Mouse (Mus musculus) hindbrain, embryonic 14.5 days (tissue): ENCODE results near the gene Krtap5-3. TPM values are rescaled to one million over a fixed set of nuclear protein-coding genes. Genes with fewer than 3 reads are reported as not detected.
A peak's percentile ranks its signal among the peaks of the same experiment; 100 is the strongest.

ENCODE experiments used
- ATAC-seq: fragments of 200-750 bp; cut with Nextera tagmentation; 2 replicates; pipeline ENCODE4 v1.8.0; 2017; ENCODE audit warnings: moderate number of reproducible peaks, mild to moderate bottlenecking, moderate TSS enrichment, moderate library complexity; ENCODE audit not compliant: low FRiP score
- DNase-seq: peaks from one replicate; pipeline ENCODE4 v3.0.0-alpha.2; 2015; ENCODE audit warnings: low spot score
- H3K27ac ChIP-seq: fragments of 300-500 bp; sonication (generic); 2 replicates; pipeline ENCODE4 v1.5.1; 2014; ENCODE audit warnings: mild to moderate bottlenecking, moderate library complexity
- H3K27me3 ChIP-seq: fragments of 300-500 bp; sonication (generic); 2 replicates; pipeline ENCODE4 v1.6.1; 2014; ENCODE audit warnings: mild to moderate bottlenecking, low read length, mixed read lengths; ENCODE audit not compliant: control insufficient read depth, insufficient read depth
- H3K36me3 ChIP-seq: fragments of 300-500 bp; sonication (generic); replicated peaks from 2 replicates; pipeline ENCODE4 v1.6.1; 2014; ENCODE audit not compliant: control insufficient read depth, insufficient read depth
- H3K4me1 ChIP-seq: fragments of 300-500 bp; sonication (generic); replicated peaks from 2 replicates; pipeline ENCODE4 v1.6.1; 2014; ENCODE audit warnings: antibody characterized with exemption, low read length, mixed read lengths; ENCODE audit not compliant: control insufficient read depth, insufficient read depth
- H3K4me2 ChIP-seq: fragments of 300-500 bp; sonication (generic); replicated peaks from 2 replicates; pipeline ENCODE4 v1.6.1; 2014; ENCODE audit warnings: mild to moderate bottlenecking, moderate library complexity
- H3K4me3 ChIP-seq: fragments of 300-500 bp; sonication (generic); replicated peaks from 2 replicates; pipeline ENCODE4 v1.5.1; 2014; ENCODE audit warnings: mild to moderate bottlenecking, low read length
- H3K9ac ChIP-seq: fragments of 300-500 bp; sonication (generic); 2 replicates; pipeline ENCODE4 v1.6.1; 2014
- H3K9me3 ChIP-seq: fragments of 300-500 bp; sonication (generic); 2 replicates; pipeline ENCODE4 v1.6.1; 2016; ENCODE audit warnings: low read length; ENCODE audit not compliant: control insufficient read depth
- WGBS: fragments of 180-500 bp; shearing (Covaris S2); extraction: QIAGEN DNeasy Blood & Tissue Kit; methylation state at CpG from one replicate; pipeline ENCODE4 v1.1.7; 2014; 5-methylcytosine and 5-hydroxymethylcytosine counted together
- polyA plus RNA-seq: library from polyadenylated mRNA; unstranded; fragments of >200 nt; fragmentation: Nextera tagmentation; extraction: Ambion mirVana; gene quantifications from 2 replicates; pipeline ENCODE4 v1.2.1, GENCODE M21; 2014

Gene Krtap5-3
- polyA plus RNA-seq, 1 experiment from 2014 or later: not detected

- no peaks in the 10 kb centered on the region for H3K27me3 ChIP-seq
- no peaks in the 10 kb centered on the region for H3K4me1 ChIP-seq
- ATAC-seq: no peak
- no peak within 1 kb of the TSS for H3K4me2 ChIP-seq
- 0 out of 2 replicates have a peak, but pooled peaks cover 2% of the 10 kb centered on the region for H3K9me3 ChIP-seq
- no peaks in the 10 kb centered on the region for H3K36me3 ChIP-seq
- WGBS: 47% methylated on average over 2 of the region's 2 CpGs
- DNase-seq: no peak
- no peak within 1 kb of the TSS for H3K27ac ChIP-seq
- no peak within 1 kb of the TSS for H3K4me3 ChIP-seq
- no peak within 1 kb of the TSS for H3K9ac ChIP-seq
Observed at GRCm38 (mm10) chr7:142240978-142241377, 39.8 kb downstream of the Krtap5-3 start, which contains the start of gene Gm40460. Gene Gm40460, minus strand, starts transcription at chr7:142241078.

GRCm38 (mm10) chr7:142249824-142250223 is 48.7 kb downstream of the Krtap5-3 start:
- H3K4me2 ChIP-seq: no peak overlapping the region
- WGBS: 0% methylated on average over 1 of the region's 1 CpGs
- DNase-seq (peak; percentile 60), ATAC-seq (no peak)
- H3K9ac ChIP-seq: no peak overlapping the region
- H3K36me3 ChIP-seq: no peaks in the 10 kb centered on the region
- H3K4me1 ChIP-seq: no peaks in the 10 kb centered on the region
- H3K4me3 ChIP-seq: no peak overlapping the region
- H3K27me3 ChIP-seq: no peaks in the 10 kb centered on the region
- H3K27ac ChIP-seq: no peak overlapping the region
- H3K9me3 ChIP-seq: no peaks in the 10 kb centered on the region

Other genes with a start within 250 kb of the Krtap5-3 start
- gene Mob2, start 140.3 kb upstream of the Krtap5-3 start, polyA plus RNA-seq: 46.4 and 50.2 TPM in 2 replicates
- 133 and 142 TPM in 2 replicates for gene Dusp8, start 105.5 kb upstream of the Krtap5-3 start, polyA plus RNA-seq
- not detected in 2 replicates for gene Gm45618, start 80.6 kb upstream of the Krtap5-3 start, polyA plus RNA-seq
- gene Gm39115, start 65.3 kb upstream of the Krtap5-3 start, polyA plus RNA-seq: not detected in 2 replicates
- gene Gm45337, start 56.8 kb upstream of the Krtap5-3 start, polyA plus RNA-seq: 0.15 TPM in 1 of 2 replicates, not detected in the other
- gene Gm29735, start 44.3 kb upstream of the Krtap5-3 start, polyA plus RNA-seq: not detected in 2 replicates
- not detected in 2 replicates for gene Gm4553, start 35.6 kb upstream of the Krtap5-3 start, polyA plus RNA-seq
- gene Krtap5-2, start 25.4 kb upstream of the Krtap5-3 start, polyA plus RNA-seq: not detected in 2 replicates
- gene Gm10153, start 11.0 kb upstream of the Krtap5-3 start, polyA plus RNA-seq: not detected in 2 replicates
- not detected in 2 replicates for gene Gm7579, start 10.5 kb downstream of the Krtap5-3 start, polyA plus RNA-seq
- gene Krtap5-5, start 28.6 kb downstream of the Krtap5-3 start, polyA plus RNA-seq: not detected in 2 replicates
- not detected in 2 replicates for gene Gm40460, start 39.7 kb downstream of the Krtap5-3 start, polyA plus RNA-seq
- gene Gm2431, start 57.0 kb downstream of the Krtap5-3 start, polyA plus RNA-seq: not detected in 2 replicates
- not detected in 2 replicates for gene Gm4559, start 73.0 kb downstream of the Krtap5-3 start, polyA plus RNA-seq
- not detected in 2 replicates for gene Krtap5-1, start 95.8 kb downstream of the Krtap5-3 start, polyA plus RNA-seq
- not detected in 2 replicates for gene Krtap5-4, start 102.2 kb downstream of the Krtap5-3 start, polyA plus RNA-seq
- gene Ifitm10, start 172.4 kb downstream of the Krtap5-3 start, polyA plus RNA-seq: 6.4 and 7.3 TPM in 2 replicates
- not detected in 2 replicates for gene Gm49369, start 181.3 kb downstream of the Krtap5-3 start, polyA plus RNA-seq
- 313 and 325 TPM in 2 replicates for gene Ctsd, start 186.7 kb downstream of the Krtap5-3 start, polyA plus RNA-seq
- not detected in 2 replicates for gene Syt8, start 233.5 kb downstream of the Krtap5-3 start, polyA plus RNA-seq
- 1.0 TPM in 1 of 2 replicates, not detected in the other for gene Tnni2, start 240.4 kb downstream of the Krtap5-3 start, polyA plus RNA-seq